Mouse (Mus musculus) kidney, adult 2 months (tissue): ENCODE measurements at regions not wholly inside any gene's neighbourhood (a gene's known extent, or its start where the extent isn't known, plus 50 kb on each side); places are given as distances from the start of the nearest gene placed in this dataset.

Experiments
- CTCF ChIP-seq: fragments of 200-500 bp; conservative IDR thresholded peaks from 2 replicates; pipeline ENCODE4 v1.5.1; 2011; ENCODE audit warnings: low read depth, mild to moderate bottlenecking, control low read depth, low read length, moderate library complexity, mixed read lengths; ENCODE audit not compliant: insufficient read depth, insufficient read length
- POLR2A ChIP-seq: fragments of 200-500 bp; IDR thresholded peaks from one replicate; pipeline ENCODE4 v1.6.1; 2011; ENCODE audit warnings: low read depth, low read length, control low read depth

- TF ChIP-seq CTCF (no peak), POLR2A (no peak)
Observed at GRCm38 (mm10) chr9:116232386-116232785, 57.2 kb upstream of the Tgfbr2 start.
